Mouse (Mus musculus) layer of hippocampus, postnatal 14 days (tissue): ENCODE measurements around the gene Itpr1. TPM values are rescaled to one million over a fixed set of nuclear protein-coding genes. Genes with fewer than 3 reads are reported as not detected.
A peak's percentile ranks its signal among the peaks of the same experiment; 100 is the strongest.

ENCODE experiments used
- DNase-seq, 2 experiments: peaks; one replicate each; pipeline ENCODE4 v3.0.0; 2021 to 2022; ENCODE audit warnings: low spot score in 2 of 2, mixed read lengths in 1 of 2
- microRNA-seq, 2 experiments: library from miRNA; unstranded; fragments of <30 nt; microRNA quantifications; one replicate each; pipeline ENCODE4 v1.2.0; 2021
- total RNA-seq, 2 experiments: library from RNA; stranded (reverse); gene quantifications; 2 replicates each; pipeline ENCODE4 v1.2.3; 2021

The Itpr1 gene
- total RNA-seq, 2 experiments from 2014 or later: 132 to 141 TPM

DNA sequence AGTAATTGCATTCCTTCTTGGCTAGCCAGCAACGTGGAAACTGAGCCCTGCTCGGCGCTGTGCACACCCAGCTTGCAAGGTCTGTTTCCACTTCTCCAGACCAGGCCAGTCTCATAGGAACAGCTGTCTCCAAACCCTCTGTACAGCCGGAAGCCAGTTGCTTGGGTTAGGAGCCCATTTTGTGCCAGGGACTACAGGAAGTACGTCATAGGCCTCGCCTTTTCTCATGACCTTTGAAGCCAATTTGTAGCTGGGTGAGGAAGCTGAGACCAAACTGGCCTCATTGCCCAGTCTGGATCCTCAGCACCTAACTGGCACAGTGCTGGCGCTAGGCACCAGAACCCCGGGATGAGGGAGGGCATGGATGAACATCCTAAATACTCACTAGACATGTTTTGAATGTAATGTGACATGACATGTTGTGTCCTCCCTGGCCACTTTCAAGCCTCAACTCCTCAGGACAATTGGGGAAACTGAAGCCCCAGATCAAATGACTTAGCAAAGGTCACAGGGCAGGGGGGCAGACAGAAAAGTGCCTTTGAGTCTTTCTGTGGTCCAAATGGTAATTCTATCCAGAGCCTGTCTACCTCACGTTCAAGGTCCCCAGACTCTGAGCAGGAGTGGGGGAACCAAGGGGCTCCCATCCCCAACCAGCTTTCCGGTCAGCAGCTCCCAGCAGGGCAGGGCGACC is 357.6 kb downstream of the Itpr1 start:
- no peak for DNase-seq

DNA sequence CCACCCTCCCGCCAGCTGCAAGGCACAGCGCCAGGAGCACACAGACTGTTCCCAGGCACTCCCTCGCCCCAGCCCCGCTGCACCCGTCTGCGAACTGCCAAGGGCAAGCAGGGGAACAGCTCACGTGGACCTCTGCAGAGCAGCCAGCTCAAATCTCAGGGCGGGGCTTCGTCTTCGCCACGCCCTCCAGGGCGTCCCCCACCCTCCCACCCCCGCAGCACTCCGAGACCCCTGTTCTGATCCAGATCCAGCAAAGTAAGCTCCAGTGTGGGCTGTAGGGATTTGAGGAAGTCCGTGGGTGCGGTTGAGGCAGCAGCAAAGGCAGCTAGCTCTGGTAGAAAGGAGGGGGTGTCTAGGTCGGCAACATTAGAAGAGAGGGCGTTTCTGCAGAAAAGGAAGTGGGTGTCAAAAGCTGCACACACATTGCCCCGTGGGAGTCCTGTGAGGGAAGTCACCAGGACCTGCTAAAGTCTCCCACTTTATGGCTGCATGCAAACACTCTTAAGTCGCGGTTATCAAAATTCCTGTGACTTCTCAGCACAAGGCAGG is 358.2 kb downstream of the Itpr1 start:
- DNase-seq: peak; percentile 36 to 51

DNA sequence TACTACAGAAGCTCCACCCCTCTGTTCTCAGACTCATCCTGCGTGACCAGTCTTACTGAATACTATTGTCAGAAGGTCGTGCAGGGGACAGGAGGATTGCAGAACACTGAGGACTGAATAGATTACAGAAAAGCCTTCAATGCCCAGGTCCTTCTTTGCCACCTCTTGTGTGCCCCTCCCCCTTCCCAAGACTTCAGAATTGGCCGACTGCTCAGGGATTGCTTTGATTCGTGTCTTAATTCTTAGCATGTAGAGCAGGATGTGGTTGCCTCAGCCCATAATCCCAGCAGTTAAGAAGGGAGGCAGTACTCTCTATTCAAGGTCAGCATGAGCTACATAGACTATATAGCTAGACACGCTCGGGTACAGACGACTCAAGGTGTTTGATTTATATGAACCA is 359.8 kb downstream of the Itpr1 start:
- DNase-seq: no peak

DNA sequence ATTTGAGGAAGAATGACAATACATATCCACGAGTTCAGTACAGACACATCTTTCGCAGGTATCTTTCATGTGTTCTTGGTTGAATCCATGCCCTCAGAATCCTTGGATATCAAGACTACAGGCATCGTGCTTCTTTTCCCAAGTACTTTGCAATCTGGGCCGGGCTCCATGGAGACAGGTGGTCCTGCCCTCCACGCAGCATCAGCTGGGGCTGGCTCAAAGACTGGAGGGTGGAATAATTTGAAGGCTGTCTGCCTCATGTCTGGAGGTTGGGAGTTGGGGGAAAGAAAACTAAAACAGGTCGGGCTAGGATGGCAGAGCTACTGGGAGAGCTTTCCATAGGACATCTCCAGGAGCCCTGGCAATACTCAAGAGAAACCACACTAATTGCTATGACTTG is 364.2 kb downstream of the Itpr1 start:
- peak; percentile 17 to 41 for DNase-seq

DNA sequence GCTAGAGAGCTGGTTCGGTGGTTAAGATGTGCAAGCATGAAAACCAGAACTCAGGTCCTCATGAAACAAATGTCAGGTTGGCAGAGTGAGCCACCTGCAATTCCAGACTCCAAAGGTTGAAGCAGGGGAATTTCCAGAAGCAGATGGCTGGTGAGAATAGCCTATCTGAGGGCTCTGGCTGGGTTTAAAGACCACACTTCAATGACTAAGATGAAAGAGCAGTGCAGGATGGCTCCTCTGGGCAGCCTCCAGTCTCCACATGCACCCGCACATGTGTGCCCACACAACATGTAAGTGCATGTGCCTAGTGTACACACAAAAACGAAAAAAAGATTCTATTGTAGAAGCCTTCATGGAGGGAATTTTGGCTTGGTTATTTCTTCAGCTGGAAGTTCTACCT is 375.5 kb downstream of the Itpr1 start:
- DNase-seq: no peak

DNA sequence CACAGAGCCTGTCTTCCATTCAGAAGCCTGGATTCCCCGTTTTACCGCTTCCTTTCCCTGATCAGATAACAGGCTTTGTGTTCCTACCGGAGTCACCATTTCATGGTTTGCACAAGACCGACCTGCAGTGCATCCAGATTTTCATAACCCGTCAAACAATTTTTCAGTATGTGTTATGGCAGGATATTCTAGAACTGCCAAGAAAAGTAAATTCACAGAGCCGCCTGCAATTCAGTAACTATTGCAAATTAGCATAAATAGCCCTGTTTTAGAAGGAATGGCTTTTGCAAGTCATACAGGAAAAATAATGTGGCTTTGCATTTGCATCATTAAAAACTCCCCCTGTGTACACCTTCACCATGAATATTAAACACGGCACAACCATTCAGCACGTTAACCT is 379.3 kb downstream of the Itpr1 start:
- no peak for DNase-seq

DNA sequence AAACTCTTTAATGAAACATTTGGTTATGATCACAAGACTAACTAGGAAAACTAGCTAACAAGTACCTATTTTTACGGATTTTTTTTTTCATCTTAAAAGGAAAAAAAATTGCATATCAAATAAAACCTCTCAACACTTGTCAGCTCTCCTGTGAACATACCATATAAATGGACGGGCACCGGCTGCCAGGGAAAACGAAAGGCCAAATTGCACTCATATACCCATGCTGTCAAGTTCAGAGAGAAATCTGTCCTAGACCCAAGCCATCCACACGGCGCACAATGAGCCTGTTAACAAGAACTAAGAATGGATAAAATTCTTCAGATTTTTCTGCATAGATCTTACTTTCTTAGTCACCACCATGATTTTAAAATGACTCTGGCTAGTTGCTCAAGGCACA is 379.7 kb downstream of the Itpr1 start:
- no peak for DNase-seq

DNA sequence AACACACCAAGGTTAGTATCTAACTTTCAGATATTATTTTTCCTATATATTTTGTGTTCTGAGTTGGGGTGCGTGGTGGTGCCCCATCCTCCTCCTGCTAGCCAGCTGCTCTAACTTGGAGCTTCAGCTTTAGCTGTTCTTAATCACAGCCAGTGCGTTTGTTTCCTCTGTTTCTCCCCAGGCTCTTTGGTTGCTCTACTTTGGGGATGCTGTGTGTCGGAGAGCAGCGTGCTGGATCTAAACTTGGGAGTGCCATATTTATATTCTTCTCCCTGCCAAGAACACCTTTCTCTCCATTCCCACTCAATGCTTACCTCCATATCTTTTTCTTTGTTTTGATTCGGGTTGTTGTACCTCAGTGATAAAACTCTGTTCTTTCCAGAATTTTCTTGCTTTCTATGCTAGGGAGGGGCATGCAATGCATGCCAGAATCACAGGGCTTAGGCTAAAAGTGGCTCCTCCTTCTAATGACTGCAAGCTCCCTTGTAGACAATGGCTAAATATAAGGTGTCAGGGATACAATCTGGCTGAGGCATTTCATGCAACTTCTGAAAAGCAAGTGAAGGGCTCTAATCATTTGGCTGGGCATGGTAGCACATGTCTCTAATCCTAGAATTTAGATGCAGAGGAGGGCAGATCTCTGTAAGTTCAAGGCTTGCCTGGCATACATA is 381.4 kb downstream of the Itpr1 start:
- DNase-seq: no peak

DNA sequence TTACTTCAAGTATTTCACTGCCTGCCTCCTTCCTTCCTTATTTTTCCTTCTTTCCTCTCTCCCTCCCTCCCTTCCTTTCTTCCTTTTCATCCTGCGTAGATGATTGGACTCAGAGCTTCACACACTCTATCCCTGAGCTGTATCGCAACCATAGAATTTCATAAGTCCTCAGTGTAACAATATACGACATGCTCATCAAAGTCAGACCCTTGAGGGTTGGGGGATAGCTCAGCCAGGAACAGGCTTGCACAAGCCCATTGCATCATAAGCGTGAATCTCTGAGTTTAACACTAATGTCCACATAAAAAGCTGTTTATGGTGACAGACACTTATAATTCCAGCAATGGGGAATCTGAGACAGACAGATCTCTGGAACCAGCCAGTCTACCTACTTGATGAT is 385.8 kb downstream of the Itpr1 start:
- DNase-seq: no peak

DNA sequence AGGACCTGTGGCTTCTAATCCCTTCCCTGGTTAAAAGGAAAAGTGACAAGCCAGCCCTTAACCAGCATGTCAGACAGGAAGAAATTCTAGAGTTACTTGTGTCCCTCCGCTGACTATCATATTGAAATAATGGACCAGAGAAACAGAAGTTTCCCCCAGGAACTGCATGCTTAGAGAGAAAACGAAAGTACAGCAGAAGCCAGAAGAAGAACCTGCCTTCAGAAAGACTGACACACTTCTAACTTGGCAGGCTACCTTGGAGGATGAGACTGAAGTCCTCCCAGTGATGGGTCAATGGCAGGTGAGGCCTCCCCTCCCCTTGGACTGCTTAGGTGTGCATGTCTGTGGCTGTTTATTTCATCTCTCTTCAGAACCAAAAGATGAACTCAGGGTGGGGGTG is 386.4 kb downstream of the Itpr1 start:
- no peak for DNase-seq

Small RNAs within 50 kb of the gene (microRNA-seq; reads per million reads assigned to microRNA genes)
- gene Mir7661: 0 reads per million in 2 experiments

Other genes starting within 250 kb of the Itpr1 start
- gene Setmar, start 148.1 kb upstream of the Itpr1 start, total RNA-seq: 1 to 10 TPM; 7.3 to 8.5 TPM
- gene Sumf1, start 27.5 kb upstream of the Itpr1 start, total RNA-seq: 10 to 100 TPM; 16.6 to 19.8 TPM